Mouse (Mus musculus): ENCODE data around the gene Tbc1d8. TPM values are rescaled to one million over a fixed set of nuclear protein-coding genes. Genes with fewer than 3 reads are reported as not detected.

Gene Tbc1d8
- polyA plus RNA-seq, 1 experiment from 2014 or later: 11.4 TPM

DNA sequence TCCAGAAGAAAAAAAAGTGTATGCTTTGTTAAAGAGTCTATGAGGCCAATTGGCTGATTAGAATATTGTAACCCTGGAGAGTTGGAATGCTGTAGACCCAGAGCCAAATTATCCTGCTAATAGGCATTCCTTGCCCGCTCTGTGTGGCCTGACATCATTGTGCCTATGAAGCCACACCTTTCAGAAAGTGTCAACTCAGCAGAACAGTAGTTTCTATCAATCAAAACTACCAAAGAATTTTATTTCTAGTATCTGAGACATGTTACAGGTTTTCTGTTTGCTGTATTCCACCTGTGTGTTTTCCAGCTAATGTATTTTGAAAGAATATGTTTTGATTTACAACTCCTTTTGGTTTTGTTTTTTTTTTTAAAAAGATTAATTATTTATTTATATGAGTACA lies 33.6 kb upstream of the Tbc1d8 start:
- Histone ChIP-seq H3K36me3 (ENCODE audit: control insufficient read depth, insufficient read depth, low read length) (no peaks in the 10 kb centered on the region), H3K9me3 (replicated peaks; ENCODE audit: control insufficient read depth, low read length) (no peaks in the 10 kb centered on the region), H3K27ac (ENCODE audit: low read depth, low read length) (no peak overlapping the region), H3K4me1 (ENCODE audit: control insufficient read depth, insufficient read depth, low read length) (0 out of 2 replicates have a peak, but pooled peaks cover 3% of the 10 kb centered on the region), H3K4me3 (ENCODE audit: low read depth, low read length) (no peak overlapping the region), H3K4me2 (no peak overlapping the region), H3K27me3 (ENCODE audit: control insufficient read depth, insufficient read depth, low read length) (no peaks in the 10 kb centered on the region), H3K9ac (ENCODE audit: low read depth, low read length) (no peak overlapping the region)
- ATAC-seq (replicated peaks; ENCODE audit: insufficient number of reproducible peaks, low FRiP score, low TSS enrichment): no peak
- WGBS (ENCODE audit: insufficient replicate concordance): 82% methylated on average over 1 of the region's 1 CpGs

DNA sequence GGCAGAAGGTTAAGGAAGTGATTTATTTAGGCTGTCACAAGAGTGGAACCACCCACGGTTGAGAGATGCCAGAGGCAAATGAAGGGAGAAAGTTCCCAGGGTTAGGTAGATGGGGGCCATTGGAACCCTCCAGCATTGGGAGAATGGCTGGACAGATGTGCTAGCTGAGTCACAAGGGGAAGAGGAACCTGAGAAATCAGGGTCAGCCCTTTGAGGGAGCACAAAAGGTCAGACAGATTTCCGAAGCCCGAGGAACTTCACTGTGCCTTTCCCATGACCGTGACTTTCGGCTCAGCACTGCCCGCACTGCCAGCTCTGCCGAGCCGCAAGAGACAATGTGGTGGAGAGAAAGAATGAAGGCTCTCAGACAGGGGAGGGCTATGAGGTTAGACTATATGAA lies 33.2 kb upstream of the Tbc1d8 start:
- no peak overlapping the region for H3K27ac ChIP-seq (ENCODE audit: low read depth, low read length)
- WGBS (ENCODE audit: insufficient replicate concordance): 84% methylated on average over 8 of the region's 8 CpGs
- H3K9ac ChIP-seq (ENCODE audit: low read depth, low read length): no peak overlapping the region
- H3K36me3 ChIP-seq (ENCODE audit: control insufficient read depth, insufficient read depth, low read length): no peaks in the 10 kb centered on the region
- no peaks in the 10 kb centered on the region for H3K9me3 ChIP-seq (replicated peaks; ENCODE audit: control insufficient read depth, low read length)
- no peak for ATAC-seq (replicated peaks; ENCODE audit: insufficient number of reproducible peaks, low FRiP score, low TSS enrichment)
- H3K27me3 ChIP-seq (ENCODE audit: control insufficient read depth, insufficient read depth, low read length): no peaks in the 10 kb centered on the region
- no peak overlapping the region for H3K4me2 ChIP-seq
- no peak overlapping the region for H3K4me3 ChIP-seq (ENCODE audit: low read depth, low read length)
- 0 out of 2 replicates have a peak, but pooled peaks cover 3% of the 10 kb centered on the region for H3K4me1 ChIP-seq (ENCODE audit: control insufficient read depth, insufficient read depth, low read length)

GRCm38 (mm10) chr1:39505600-39505999 lies 27.0 kb upstream of the Tbc1d8 start:
- H3K4me3 ChIP-seq (ENCODE audit: low read depth, low read length): no peak overlapping the region
- no peak for ATAC-seq (replicated peaks; ENCODE audit: insufficient number of reproducible peaks, low FRiP score, low TSS enrichment)
- 0 out of 2 replicates have a peak, but pooled peaks cover 3% of the 10 kb centered on the region for H3K4me1 ChIP-seq (ENCODE audit: control insufficient read depth, insufficient read depth, low read length)
- H3K27ac ChIP-seq (ENCODE audit: low read depth, low read length): no peak overlapping the region
- no peaks in the 10 kb centered on the region for H3K27me3 ChIP-seq (ENCODE audit: control insufficient read depth, insufficient read depth, low read length)
- H3K4me2 ChIP-seq: no peak overlapping the region
- H3K36me3 ChIP-seq (ENCODE audit: control insufficient read depth, insufficient read depth, low read length): no peaks in the 10 kb centered on the region
- no peak overlapping the region for H3K9ac ChIP-seq (ENCODE audit: low read depth, low read length)
- 0 out of 2 replicates have a peak, but pooled peaks cover 2% of the 10 kb centered on the region for H3K9me3 ChIP-seq (replicated peaks; ENCODE audit: control insufficient read depth, low read length)
- WGBS (ENCODE audit: insufficient replicate concordance): 66% methylated on average over 9 of the region's 9 CpGs

DNA sequence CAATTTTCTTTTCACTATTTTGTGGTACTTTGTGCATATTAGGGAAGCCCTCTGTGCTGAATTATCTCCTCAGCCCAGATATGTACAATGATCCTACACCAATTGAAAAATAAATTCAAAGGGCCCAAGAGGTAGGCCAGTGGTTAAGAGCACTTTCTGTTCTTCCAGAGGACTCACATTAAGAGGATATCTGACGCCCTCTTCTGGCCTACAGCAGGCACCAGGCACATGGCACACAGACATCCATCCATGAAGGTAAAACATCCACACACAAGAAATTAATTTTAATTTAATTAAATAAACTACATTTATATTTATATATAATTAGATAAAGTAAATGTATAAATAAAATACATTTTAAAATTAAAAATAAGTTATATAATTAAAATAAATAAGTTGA lies 25.7 kb upstream of the Tbc1d8 start:
- no peaks in the 10 kb centered on the region for H3K36me3 ChIP-seq (ENCODE audit: control insufficient read depth, insufficient read depth, low read length)
- 0 out of 2 replicates have a peak, but pooled peaks cover 2% of the 10 kb centered on the region for H3K9me3 ChIP-seq (replicated peaks; ENCODE audit: control insufficient read depth, low read length)
- H3K4me3 ChIP-seq (ENCODE audit: low read depth, low read length): no peak overlapping the region
- H3K4me1 ChIP-seq (ENCODE audit: control insufficient read depth, insufficient read depth, low read length): 0 out of 2 replicates have a peak, but pooled peaks cover under 1% of the 10 kb centered on the region
- WGBS (ENCODE audit: insufficient replicate concordance): 13% methylated on average over 1 of the region's 1 CpGs
- ATAC-seq (replicated peaks; ENCODE audit: insufficient number of reproducible peaks, low FRiP score, low TSS enrichment): no peak
- no peak overlapping the region for H3K9ac ChIP-seq (ENCODE audit: low read depth, low read length)
- H3K27ac ChIP-seq (ENCODE audit: low read depth, low read length): no peak overlapping the region
- H3K27me3 ChIP-seq (ENCODE audit: control insufficient read depth, insufficient read depth, low read length): no peaks in the 10 kb centered on the region
- no peak overlapping the region for H3K4me2 ChIP-seq

GRCm38 (mm10) chr1:39502817-39503633 lies 24.5 kb upstream of the Tbc1d8 start:
- Histone ChIP-seq H3K36me3 (ENCODE audit: control insufficient read depth, insufficient read depth, low read length) (no peaks in the 10 kb centered on the region), H3K27ac (ENCODE audit: low read depth, low read length) (no peak overlapping the region), H3K4me1 (ENCODE audit: control insufficient read depth, insufficient read depth, low read length) (no peaks in the 10 kb centered on the region), H3K9me3 (replicated peaks; ENCODE audit: control insufficient read depth, low read length) (0 out of 2 replicates have a peak, but pooled peaks cover 2% of the 10 kb centered on the region), H3K27me3 (ENCODE audit: control insufficient read depth, insufficient read depth, low read length) (no peaks in the 10 kb centered on the region), H3K9ac (ENCODE audit: low read depth, low read length) (no peak overlapping the region), H3K4me2 (no peak overlapping the region), H3K4me3 (ENCODE audit: low read depth, low read length) (no peak overlapping the region)
- ATAC-seq (replicated peaks; ENCODE audit: insufficient number of reproducible peaks, low FRiP score, low TSS enrichment): no peak
- WGBS (ENCODE audit: insufficient replicate concordance): 81% methylated on average over 17 of the region's 17 CpGs

DNA sequence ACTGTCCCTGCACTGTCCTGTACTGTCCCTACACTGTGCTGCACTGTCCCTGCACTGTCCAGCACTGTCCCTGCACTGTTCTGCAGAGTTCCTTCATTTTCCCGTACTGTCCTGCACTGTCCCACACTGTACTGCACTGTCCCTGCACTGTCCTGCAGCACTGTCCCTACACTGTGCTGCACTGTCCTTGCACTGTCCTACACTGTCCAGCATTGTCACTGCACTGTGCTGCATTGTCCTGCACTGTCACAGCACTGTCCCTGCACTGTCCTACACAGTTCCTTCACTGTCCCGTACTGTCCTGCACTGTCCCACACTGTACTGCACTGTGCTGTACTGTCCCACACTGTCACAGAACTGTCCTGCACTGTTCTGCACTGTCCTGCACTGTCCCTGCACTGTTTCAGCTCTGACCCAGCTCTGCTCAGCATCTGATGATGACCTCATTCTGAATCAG lies 21.0 kb upstream of the Tbc1d8 start:
- no peaks in the 10 kb centered on the region for H3K4me1 ChIP-seq (ENCODE audit: control insufficient read depth, insufficient read depth, low read length)
- 0 out of 2 replicates have a peak, but pooled peaks cover 2% of the 10 kb centered on the region for H3K9me3 ChIP-seq (replicated peaks; ENCODE audit: control insufficient read depth, low read length)
- ATAC-seq (replicated peaks; ENCODE audit: insufficient number of reproducible peaks, low FRiP score, low TSS enrichment): peak; percentile 65
- H3K9ac ChIP-seq (ENCODE audit: low read depth, low read length): no peak overlapping the region
- H3K27ac ChIP-seq (ENCODE audit: low read depth, low read length): no peak overlapping the region
- H3K4me3 ChIP-seq (ENCODE audit: low read depth, low read length): no peak overlapping the region
- no peaks in the 10 kb centered on the region for H3K27me3 ChIP-seq (ENCODE audit: control insufficient read depth, insufficient read depth, low read length)
- H3K36me3 ChIP-seq (ENCODE audit: control insufficient read depth, insufficient read depth, low read length): no peaks in the 10 kb centered on the region
- WGBS (ENCODE audit: insufficient replicate concordance): 81% methylated on average over 2 of the region's 2 CpGs
- no peak overlapping the region for H3K4me2 ChIP-seq

DNA sequence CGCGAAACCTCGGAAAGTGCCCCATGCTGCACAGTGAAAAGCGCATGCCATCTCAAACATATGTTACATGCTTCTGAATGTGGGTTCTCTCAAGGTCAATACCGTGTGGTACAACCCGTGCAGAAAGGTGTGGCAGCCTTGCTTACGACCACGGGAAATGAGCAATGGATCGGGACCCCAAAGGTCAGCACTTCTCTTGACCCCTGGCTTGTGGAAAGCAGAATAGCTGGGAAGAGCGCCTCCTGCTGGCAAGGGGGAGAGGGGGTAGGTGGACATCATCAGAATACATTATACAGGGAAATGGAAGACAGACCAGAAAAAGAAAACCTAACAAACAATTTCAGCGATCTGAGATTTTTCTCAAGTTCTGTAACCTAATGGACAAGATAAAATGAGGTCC lies 19.2 kb upstream of the Tbc1d8 start:
- Histone ChIP-seq H3K4me2 (no peak overlapping the region), H3K27ac (ENCODE audit: low read depth, low read length) (no peak overlapping the region), H3K27me3 (ENCODE audit: control insufficient read depth, insufficient read depth, low read length) (no peaks in the 10 kb centered on the region), H3K4me1 (ENCODE audit: control insufficient read depth, insufficient read depth, low read length) (no peaks in the 10 kb centered on the region), H3K4me3 (ENCODE audit: low read depth, low read length) (no peak overlapping the region), H3K9ac (ENCODE audit: low read depth, low read length) (no peak overlapping the region), H3K36me3 (ENCODE audit: control insufficient read depth, insufficient read depth, low read length) (no peaks in the 10 kb centered on the region), H3K9me3 (replicated peaks; ENCODE audit: control insufficient read depth, low read length) (0 out of 2 replicates have a peak, but pooled peaks cover 2% of the 10 kb centered on the region)
- ATAC-seq (replicated peaks; ENCODE audit: insufficient number of reproducible peaks, low FRiP score, low TSS enrichment): no peak
- 84% methylated on average over 11 of the region's 11 CpGs for WGBS (ENCODE audit: insufficient replicate concordance)

DNA sequence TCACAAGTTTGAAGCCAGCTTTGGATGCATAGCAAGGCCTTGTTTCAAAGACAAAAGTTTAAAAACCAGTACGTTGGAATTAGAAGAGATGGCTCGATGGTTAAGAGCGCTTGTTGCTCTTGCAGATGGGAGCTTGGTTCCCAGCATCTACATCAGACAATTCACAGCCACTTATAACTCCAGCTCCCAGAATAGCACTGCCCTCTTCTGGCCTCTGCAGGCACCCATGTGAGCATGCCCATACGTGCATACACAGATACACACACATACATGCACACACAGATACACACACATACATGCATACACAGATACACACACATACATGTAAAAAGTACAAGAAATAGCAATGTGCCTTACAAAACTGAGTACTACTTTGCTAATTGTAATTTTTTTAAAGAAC lies 18.4 kb upstream of the Tbc1d8 start:
- H3K36me3 ChIP-seq (ENCODE audit: control insufficient read depth, insufficient read depth, low read length): no peaks in the 10 kb centered on the region
- H3K27me3 ChIP-seq (ENCODE audit: control insufficient read depth, insufficient read depth, low read length): no peaks in the 10 kb centered on the region
- H3K9me3 ChIP-seq (replicated peaks; ENCODE audit: control insufficient read depth, low read length): 0 out of 2 replicates have a peak, but pooled peaks cover 2% of the 10 kb centered on the region
- 87% methylated on average over 4 of the region's 4 CpGs for WGBS (ENCODE audit: insufficient replicate concordance)
- no peak for ATAC-seq (replicated peaks; ENCODE audit: insufficient number of reproducible peaks, low FRiP score, low TSS enrichment)
- no peak overlapping the region for H3K4me3 ChIP-seq (ENCODE audit: low read depth, low read length)
- H3K9ac ChIP-seq (ENCODE audit: low read depth, low read length): no peak overlapping the region
- no peak overlapping the region for H3K27ac ChIP-seq (ENCODE audit: low read depth, low read length)
- H3K4me1 ChIP-seq (ENCODE audit: control insufficient read depth, insufficient read depth, low read length): no peaks in the 10 kb centered on the region
- H3K4me2 ChIP-seq: no peak overlapping the region
